Mouse (Mus musculus) embryonic fibroblast, embryonic 13.5 days (primary cell): ENCODE results near the gene Fto.

ENCODE experiments used
- CTCF ChIP-seq: IDR thresholded peaks from 2 replicates; pipeline ENCODE4 v1.5.1; 2011; ENCODE audit warnings: mild to moderate bottlenecking, control low read depth, low read length, moderate library complexity, borderline replicate concordance; ENCODE audit not compliant: insufficient read depth
- POLR2A ChIP-seq: IDR thresholded peaks from 2 replicates; pipeline ENCODE4 v1.6.1; 2011; ENCODE audit warnings: low read depth, mild to moderate bottlenecking, control low read depth, low read length, moderate library complexity

DNA sequence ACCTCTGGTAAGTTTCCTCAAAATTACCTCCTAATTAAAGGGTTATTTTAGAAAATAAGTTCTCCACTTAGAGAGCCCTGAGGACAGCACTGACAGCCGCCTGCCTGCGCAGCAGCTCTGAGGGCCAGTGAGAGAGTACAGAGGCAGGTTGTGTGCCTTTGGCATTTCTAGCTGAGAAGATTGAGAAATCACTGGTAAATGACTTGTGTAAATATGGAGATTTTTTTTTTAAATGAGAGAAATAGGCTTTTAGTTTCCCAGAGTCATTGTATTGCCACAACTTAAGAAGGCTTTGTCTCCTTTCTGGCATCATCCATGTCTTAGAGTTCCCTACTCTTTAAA lies 181.9 kb downstream of the Fto start:
- TF ChIP-seq POLR2A (no peak), CTCF (no peak)
